Mouse (Mus musculus) hindbrain, embryonic 15.5 days (tissue): ENCODE data around the gene Psip1. TPM values are rescaled to one million over a fixed set of nuclear protein-coding genes. Genes with fewer than 3 reads are reported as not detected.

Source experiments
- ATAC-seq: fragments of 200-750 bp; cut with Nextera tagmentation; 2 replicates; pipeline ENCODE4 v1.8.0; 2017; ENCODE audit warnings: low read depth, moderate number of reproducible peaks, moderate TSS enrichment; ENCODE audit not compliant: low FRiP score
- H3K27ac ChIP-seq: fragments of 300-500 bp; sonication (generic); replicated peaks from 2 replicates; pipeline ENCODE4 v1.5.1; 2015; ENCODE audit warnings: mild to moderate bottlenecking, inconsistent platforms
- H3K27me3 ChIP-seq: fragments of 300-500 bp; sonication (generic); 2 replicates; pipeline ENCODE4 v1.6.1; 2015; ENCODE audit warnings: control low read depth, inconsistent platforms
- H3K36me3 ChIP-seq: fragments of 300-500 bp; sonication (generic); 2 replicates; pipeline ENCODE4 v1.6.1; 2015; ENCODE audit warnings: control low read depth, inconsistent platforms
- H3K4me1 ChIP-seq: fragments of 300-500 bp; sonication (generic); replicated peaks from 2 replicates; pipeline ENCODE4 v1.6.1; 2015; ENCODE audit warnings: control low read depth, inconsistent platforms
- H3K4me2 ChIP-seq: fragments of 300-500 bp; sonication (generic); 2 replicates; pipeline ENCODE4 v1.6.1; 2015; ENCODE audit warnings: moderate library complexity, mild to moderate bottlenecking, inconsistent platforms
- H3K4me3 ChIP-seq: fragments of 300-500 bp; sonication (generic); 2 replicates; pipeline ENCODE4 v1.5.1; 2015; ENCODE audit warnings: mild to moderate bottlenecking, inconsistent platforms
- H3K9ac ChIP-seq: fragments of 300-500 bp; sonication (generic); 2 replicates; pipeline ENCODE4 v1.6.1; 2015; ENCODE audit warnings: inconsistent platforms
- H3K9me3 ChIP-seq: fragments of 300-500 bp; sonication (generic); 2 replicates; pipeline ENCODE4 v1.6.1; 2016; ENCODE audit warnings: control low read depth, inconsistent platforms
- WGBS: fragments of 180-500 bp; shearing (Covaris S2); methylation state at CpG from one replicate; pipeline ENCODE4 v1.1.7; 2015; 5-methylcytosine and 5-hydroxymethylcytosine counted together
- polyA plus RNA-seq: library from polyadenylated mRNA; unstranded; fragments of >200 nt; fragmentation: Nextera tagmentation; extraction: Ambion mirVana; gene quantifications from 2 replicates; pipeline ENCODE4 v1.2.1, GENCODE M21; 2015

The Psip1 gene
- polyA plus RNA-seq, 1 experiment from 2014 or later, result 253 TPM

- H3K4me2 ChIP-seq, result no peak overlapping the region
- no peak for ATAC-seq
- WGBS, result 84% methylated on average over 3 of the region's 3 CpGs
- H3K27ac ChIP-seq, result no peak overlapping the region
- peaks cover 4% of the 10 kb centered on the region for H3K4me1 ChIP-seq
- H3K9me3 ChIP-seq, result no peaks in the 10 kb centered on the region; the same call in 1 of the 2 replicates
- no peaks in the 10 kb centered on the region for H3K27me3 ChIP-seq
- H3K9ac ChIP-seq, result no peak overlapping the region
- H3K36me3 ChIP-seq, result no peaks in the 10 kb centered on the region
- no peak overlapping the region for H3K4me3 ChIP-seq
Observed at GRCm38 (mm10) chr4:83412060-83412459, 74.2 kb downstream of the Psip1 start.

- H3K9me3 ChIP-seq, result no peaks in the 10 kb centered on the region; the same call in 1 of the 2 replicates
- no peak for ATAC-seq
- no peaks in the 10 kb centered on the region for H3K27me3 ChIP-seq
- H3K4me1 ChIP-seq, result no peaks in the 10 kb centered on the region
- no peaks in the 10 kb centered on the region for H3K36me3 ChIP-seq
- H3K9ac ChIP-seq, result no peak overlapping the region
- H3K27ac ChIP-seq, result no peak overlapping the region
- H3K4me3 ChIP-seq, result no peak overlapping the region
- H3K4me2 ChIP-seq, result no peak overlapping the region
- WGBS, result 97% methylated on average over 4 of the region's 4 CpGs
Observed at GRCm38 (mm10) chr4:83409867-83410505, 76.3 kb downstream of the Psip1 start.

GRCm38 (mm10) chr4:83407688-83408087, 78.6 kb downstream of the Psip1 start:
- H3K36me3 ChIP-seq, result no peaks in the 10 kb centered on the region
- H3K27me3 ChIP-seq, result no peaks in the 10 kb centered on the region
- H3K4me2 ChIP-seq, result no peak overlapping the region
- H3K9me3 ChIP-seq, result no peaks in the 10 kb centered on the region; the same call in none of the 2 replicates
- no peak for ATAC-seq
- H3K4me1 ChIP-seq, result no peaks in the 10 kb centered on the region
- H3K4me3 ChIP-seq, result no peak overlapping the region
- WGBS, result 93% methylated on average over 6 of the region's 6 CpGs
- H3K9ac ChIP-seq, result no peak overlapping the region
- H3K27ac ChIP-seq, result no peak overlapping the region

Other genes starting within 250 kb of the Psip1 start
- 6.4 and 6.8 TPM in 2 replicates for gene Ttc39b, start 162.2 kb downstream of the Psip1 start, polyA plus RNA-seq
- gene Snapc3, start 68.7 kb downstream of the Psip1 start, polyA plus RNA-seq, result 60.6 and 65.0 TPM in 2 replicates
- 4.0 and 4.4 TPM in 2 replicates for gene Ccdc171, start 39.1 kb upstream of the Psip1 start, polyA plus RNA-seq